Mouse (Mus musculus) urinary bladder, postnatal 10 days (tissue): Measurements from ENCODE around the gene Epb41l5.
A peak's percentile ranks its signal among the peaks of the same experiment; 100 is the strongest.

Source experiments
- DNase-seq: peaks from one replicate; pipeline ENCODE4 v3.0.0; 2022; ENCODE audit warnings: low spot score

Epb41l5 gene

GRCm38 (mm10) chr1:119596954-119597480 is 51.8 kb downstream of the Epb41l5 start:
- no peak for DNase-seq

- DNase-seq, result no peak
Measured at GRCm38 (mm10) chr1:119590041-119590440, 58.8 kb downstream of the Epb41l5 start.

DNA sequence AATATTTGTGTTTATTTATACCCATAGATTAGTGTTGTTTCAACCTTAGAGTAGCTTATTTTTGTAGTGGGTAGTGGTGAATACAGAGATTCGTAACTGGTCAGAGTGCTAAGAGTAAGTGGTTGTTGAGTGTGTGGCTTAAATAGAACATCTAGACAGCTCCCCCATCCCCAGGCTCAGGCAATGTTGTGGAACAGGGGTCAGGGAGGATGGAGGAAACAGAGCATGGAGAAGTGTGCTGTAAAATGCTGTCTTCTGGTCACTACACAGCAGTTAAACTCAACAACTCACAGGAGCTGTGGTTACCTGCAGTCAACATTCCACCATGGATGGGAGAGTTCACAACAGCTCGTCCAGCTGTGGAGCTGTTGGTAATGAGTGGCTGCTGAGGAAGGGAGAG is 63.8 kb downstream of the Epb41l5 start:
- no peak for DNase-seq

DNA sequence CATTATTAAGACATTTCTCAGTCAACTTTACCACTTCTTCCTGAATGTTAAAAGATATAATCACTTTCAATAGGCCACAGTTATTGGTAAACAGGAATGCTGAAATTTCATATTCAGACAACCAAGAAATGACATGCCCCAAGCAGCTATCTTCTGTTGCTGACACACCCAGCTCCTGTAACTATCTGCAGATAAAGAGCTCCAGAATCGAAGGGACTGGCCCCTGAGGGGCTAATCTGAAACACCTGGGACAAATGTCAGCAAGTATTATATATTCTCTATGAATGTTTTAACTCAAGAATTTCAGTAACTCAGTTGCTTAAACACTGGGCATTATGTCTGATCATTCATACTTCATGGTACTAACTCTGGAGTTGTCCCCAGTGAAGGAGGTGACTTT is 78.7 kb downstream of the Epb41l5 start:
- DNase-seq, result no peak

- no peak for DNase-seq
Measured at GRCm38 (mm10) chr1:119565531-119565930, 83.3 kb downstream of the Epb41l5 start.

- no peak for DNase-seq
Measured at GRCm38 (mm10) chr1:119557641-119558395, 91.0 kb downstream of the Epb41l5 start.

GRCm38 (mm10) chr1:119555651-119556050 is 93.1 kb downstream of the Epb41l5 start:
- no peak for DNase-seq

- no peak for DNase-seq
Measured at GRCm38 (mm10) chr1:119551651-119552050, 97.1 kb downstream of the Epb41l5 start.

- no peak for DNase-seq
Measured at GRCm38 (mm10) chr1:119550064-119550463, 98.7 kb downstream of the Epb41l5 start.

DNA sequence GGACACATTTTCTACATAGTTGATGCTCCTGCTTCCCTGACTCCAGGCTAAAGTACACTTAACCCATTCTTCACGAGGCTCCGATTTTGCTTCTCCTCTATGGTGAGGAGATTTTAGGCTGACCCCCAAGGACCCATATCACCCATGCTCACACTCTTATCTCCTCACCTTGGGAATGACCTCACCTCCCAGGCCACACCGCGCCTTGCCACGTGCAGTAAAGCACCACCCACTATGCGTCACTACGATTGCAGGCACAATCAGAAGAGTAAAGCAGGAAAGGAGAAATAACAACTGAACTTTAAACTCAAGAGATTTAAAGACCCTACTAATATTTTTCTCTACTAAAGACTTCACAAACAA is 99.5 kb downstream of the Epb41l5 start:
- no peak for DNase-seq

DNA sequence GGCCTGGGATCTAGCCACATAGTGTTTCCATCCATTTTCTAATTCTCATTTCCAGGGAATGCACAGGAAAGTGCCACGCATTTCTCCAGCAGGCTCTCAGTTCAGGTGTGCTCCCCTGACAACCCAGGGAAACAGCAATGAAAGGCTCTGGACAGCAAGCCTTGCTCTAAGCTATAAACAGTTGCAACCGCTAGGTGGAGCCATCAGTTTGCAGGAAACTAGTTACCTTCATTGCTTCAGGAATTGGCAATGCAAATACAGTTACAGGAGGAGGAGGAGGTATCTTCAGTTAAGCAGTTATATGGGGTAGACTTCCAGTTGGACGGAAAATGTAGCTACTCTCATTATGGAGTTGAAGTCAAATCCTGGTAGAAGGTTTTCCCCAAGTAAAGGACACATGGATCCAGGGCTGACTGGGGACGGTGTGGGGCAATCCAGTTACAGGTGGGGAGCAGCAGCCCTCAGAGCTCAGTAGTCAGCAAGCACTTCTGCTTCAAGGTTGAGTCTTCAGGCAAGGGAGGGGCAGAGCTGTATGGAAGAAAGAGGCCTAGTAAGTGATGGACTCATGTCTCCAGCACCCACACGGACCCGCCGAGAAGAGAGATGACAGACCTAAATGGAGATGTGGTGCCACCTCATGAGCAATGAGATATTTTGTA is 100.0 kb downstream of the Epb41l5 start:
- DNase-seq, result peak; percentile 51

GRCm38 (mm10) chr1:119546490-119546889 is 102.3 kb downstream of the Epb41l5 start:
- no peak for DNase-seq

DNA sequence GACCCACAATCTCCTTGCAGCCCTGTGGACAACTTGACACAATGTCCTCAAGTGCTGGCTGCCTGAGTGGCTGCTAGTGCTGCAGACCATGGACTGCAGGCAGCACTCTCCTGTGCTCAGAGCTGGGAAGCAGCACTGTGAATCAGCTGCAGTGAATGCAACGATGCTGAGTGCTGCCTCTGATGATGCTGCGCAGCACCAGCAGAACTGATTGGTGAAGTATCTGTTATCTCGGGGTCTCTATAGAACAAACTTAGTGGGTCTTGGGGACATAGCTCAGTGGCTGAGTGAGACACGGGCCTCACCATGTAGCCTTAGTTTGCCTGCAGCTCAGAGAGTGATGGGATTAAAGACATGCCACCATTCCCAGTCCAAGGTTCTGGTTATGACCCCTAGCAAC is 103.1 kb downstream of the Epb41l5 start:
- no peak for DNase-seq

GRCm38 (mm10) chr1:119545164-119545563 is 103.6 kb downstream of the Epb41l5 start:
- DNase-seq, result no peak

GRCm38 (mm10) chr1:119544611-119545155 is 104.1 kb downstream of the Epb41l5 start:
- no peak for DNase-seq

DNA sequence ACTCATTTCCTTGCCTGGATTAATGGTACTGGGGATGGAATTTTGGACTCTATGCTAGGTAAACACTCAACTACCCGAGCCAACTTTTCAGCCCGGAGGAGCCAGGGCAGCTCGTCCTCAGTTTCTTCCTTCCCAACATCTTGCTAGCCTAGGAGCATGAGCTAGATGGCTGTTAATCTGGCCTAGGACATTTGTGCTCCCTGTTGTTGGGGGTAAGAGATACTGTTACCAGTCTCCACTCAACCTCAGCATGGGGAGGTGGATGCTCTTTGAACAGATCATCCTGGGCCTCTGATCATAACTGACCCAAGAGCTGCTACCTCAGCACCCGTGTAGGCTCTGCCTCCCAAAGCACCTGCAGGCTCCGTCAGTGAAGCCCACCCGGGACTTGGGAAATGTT is 105.5 kb downstream of the Epb41l5 start:
- no peak for DNase-seq

- DNase-seq, result no peak
Measured at GRCm38 (mm10) chr1:119541570-119541969, 107.2 kb downstream of the Epb41l5 start.

DNA sequence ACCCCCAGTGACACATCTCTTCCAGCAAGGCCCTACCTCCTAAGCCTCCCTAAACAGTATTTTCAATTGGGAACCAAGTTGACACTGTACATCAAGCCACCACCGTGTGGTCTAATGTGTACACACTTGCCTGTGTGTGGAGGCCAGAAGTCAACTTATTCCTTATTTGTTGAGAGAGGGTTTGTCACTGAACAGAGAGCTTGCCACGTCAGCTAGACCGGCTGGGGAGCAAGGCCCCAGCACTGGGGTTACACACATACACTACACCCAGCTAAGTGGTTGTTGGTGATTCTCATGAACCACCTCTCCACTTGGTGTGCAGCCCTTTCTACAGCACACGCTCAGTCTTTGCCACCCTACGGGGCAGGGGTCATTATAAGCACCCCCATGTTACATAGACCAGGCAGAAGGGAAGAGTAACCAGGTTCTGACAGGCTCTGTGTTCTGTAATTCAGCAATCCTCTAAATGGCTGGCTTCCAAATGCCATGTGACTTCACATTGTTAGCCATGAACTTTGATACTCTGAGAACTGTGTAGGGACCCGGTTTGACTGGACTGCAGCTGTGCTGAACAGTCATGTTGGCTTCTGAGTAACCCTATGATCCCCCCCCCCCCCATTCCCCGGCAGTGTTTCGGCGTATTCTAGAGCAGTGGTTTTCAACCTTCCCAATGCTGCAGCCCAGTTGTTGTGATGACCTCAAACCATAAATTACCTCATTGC is 107.8 kb downstream of the Epb41l5 start:
- no peak for DNase-seq

GRCm38 (mm10) chr1:119539252-119539651 is 109.5 kb downstream of the Epb41l5 start:
- no peak for DNase-seq

DNA sequence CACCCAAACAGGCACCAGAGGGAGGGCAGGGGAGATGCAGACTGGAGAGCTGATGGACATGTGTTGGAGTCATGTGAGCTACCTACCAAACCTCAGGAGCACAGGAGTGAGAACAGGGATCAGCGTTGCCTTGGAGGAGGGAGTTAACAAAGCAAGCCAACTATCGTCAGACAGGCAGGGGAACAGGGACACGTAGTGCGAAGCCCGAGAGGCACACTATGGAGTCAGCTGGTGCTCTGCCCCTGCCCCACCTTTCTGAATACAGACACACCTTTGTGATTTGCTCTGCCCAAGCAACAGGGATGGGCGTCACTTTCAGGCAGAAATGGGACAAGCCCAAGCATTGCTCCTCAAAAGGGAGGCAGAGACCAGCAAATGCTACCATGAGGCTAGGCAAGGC is 111.1 kb downstream of the Epb41l5 start:
- no peak for DNase-seq

GRCm38 (mm10) chr1:119536122-119536521 is 112.7 kb downstream of the Epb41l5 start:
- no peak for DNase-seq

DNA sequence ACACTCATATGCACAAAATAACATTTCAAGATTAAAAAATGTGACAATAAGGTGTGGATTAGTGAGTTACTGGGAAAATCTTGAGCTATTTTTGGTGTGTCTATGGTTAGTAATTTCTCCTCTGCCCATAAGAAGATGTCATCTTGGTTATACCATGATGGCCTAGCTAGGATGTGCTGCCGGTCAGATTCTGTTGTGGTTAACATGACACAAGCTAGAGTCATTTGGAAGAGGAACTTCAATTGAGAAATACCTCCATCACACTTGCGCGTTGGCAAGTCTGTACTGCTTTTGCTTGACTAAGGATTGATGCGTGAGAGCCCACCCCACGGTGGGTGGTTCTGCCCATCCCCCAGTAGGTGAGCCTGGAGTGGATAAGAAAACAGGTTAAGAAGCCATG is 114.5 kb downstream of the Epb41l5 start:
- no peak for DNase-seq
